Mouse (Mus musculus) cortical plate, adult 2 months (tissue): Measurements from ENCODE around the gene Meaf6.

Source experiments
- CTCF ChIP-seq: fragments of 200-500 bp; IDR thresholded peaks from 2 replicates; pipeline ENCODE4 v1.5.1; 2011; ENCODE audit warnings: mild to moderate bottlenecking, control low read depth, low read length; ENCODE audit not compliant: insufficient read depth; ENCODE audit errors: extremely low read depth
- POLR2A ChIP-seq: fragments of 200-500 bp; IDR thresholded peaks from 2 replicates; pipeline ENCODE4 v1.6.1; 2011; ENCODE audit warnings: mild to moderate bottlenecking, low read length, control low read depth; ENCODE audit not compliant: insufficient read depth; ENCODE audit errors: extremely low read depth

DNA sequence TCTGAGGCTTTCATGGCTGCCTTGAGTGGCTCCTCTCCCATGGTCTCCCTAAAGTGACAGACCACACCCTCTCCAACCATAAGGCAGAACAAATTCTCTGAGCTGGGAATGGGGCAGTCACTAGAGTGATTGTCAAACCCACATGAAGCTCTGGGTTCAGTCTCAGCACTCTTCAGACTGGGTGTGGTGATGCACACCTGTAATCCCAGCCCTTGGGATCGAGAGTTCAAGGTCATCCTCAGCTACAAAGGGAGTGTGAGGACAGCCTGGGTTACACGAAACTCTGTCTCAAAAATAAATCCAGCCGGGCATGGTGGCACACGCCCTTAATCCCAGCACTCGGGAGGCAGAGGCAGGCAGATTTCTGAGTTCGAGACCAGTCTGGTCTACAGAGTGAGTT lies 67.5 kb downstream of the Meaf6 start:
- TF ChIP-seq CTCF (no peak), POLR2A (no peak)
